Mouse (Mus musculus): ENCODE results near the gene Syt7.
A peak's percentile ranks its signal among the peaks of the same experiment; 100 is the strongest.

Gene Syt7

GRCm38 (mm10) chr19:10425484-10426270 is 36.8 kb downstream of the Syt7 start:
- DNase-seq, result peak; percentile 34 to 53

DNA sequence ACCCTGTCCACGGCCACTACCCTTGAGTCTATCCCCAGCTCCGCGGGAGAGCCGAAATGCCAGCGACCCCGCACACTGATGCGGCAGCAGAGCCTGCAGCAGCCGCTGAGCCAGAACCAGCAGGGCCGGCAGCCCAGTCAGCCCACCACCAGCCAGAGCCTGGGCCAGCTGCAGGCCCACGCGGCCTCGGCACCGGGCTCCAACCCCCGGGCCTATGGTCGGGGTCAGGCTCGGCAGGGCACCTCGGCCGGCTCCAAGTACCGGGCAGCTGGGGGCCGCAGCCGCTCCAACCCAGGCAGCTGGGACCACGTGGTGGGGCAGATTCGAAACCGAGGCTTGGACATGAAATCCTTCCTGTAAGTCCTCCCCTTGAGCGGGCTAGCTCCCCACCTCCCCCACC is 37.4 kb downstream of the Syt7 start:
- DNase-seq, result peak; percentile 31 to 37

DNA sequence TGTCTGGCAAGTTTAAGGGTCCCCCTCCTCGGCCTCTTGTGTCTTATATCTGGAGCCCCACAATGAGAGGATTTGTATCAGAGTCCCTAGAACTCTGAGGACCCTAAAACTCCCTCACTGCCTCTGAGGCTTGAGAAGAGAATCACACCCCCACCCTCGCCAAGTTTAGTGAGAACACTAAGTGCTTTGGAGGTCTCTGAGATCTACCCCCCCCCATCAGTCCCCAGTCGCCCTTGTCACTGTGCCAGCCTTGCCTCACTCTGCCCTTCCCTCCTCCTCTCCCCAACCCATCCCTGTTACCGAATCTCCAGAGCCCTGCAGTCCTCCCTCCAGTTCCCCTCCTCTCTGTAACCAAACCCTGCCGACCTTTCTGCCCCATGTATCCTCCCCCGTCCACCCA is 37.9 kb downstream of the Syt7 start:
- DNase-seq, result no peak

DNA sequence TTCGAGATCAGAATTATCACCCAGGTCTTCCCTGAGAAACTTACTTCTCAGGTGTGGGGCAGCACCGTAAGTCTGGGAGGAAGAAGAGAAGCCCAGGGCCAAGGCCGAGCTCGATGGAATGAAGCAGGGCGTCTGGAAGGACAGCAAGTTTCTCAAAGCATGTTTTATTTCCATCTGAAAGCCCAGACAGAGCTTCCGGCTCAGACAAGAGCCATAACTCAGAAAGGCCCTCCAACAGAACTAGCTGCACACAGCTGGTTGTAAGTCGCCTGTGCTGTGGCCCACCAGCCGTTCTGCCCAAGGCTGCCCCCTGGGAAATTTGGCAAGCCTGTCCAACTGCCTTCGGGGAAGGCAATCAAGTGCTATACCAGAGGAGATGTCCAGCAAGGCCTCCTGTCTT is 38.5 kb downstream of the Syt7 start:
- peak; percentile 45 to 49 for DNase-seq

DNA sequence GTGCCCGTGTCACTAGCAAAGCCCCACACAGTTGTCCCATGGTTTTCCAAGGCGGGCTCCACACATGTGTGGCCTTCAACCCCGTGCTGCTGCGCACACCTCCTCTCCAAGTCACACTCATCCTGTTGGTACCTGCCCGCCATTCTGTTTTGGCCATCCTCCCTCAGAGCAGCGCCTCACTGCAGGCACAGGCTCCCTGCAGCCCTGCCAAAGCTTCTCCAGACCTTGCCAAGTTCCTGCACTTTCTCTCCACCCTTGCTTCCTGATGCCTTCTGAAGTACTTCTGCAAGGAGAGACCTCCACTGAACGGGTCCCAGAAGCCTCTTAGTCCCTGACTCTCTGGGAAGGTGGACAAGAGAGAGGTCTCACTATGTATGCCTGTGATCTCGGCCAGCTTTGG is 40.5 kb downstream of the Syt7 start:
- DNase-seq, result no peak

GRCm38 (mm10) chr19:10431410-10431809 is 42.5 kb downstream of the Syt7 start:
- DNase-seq, result no peak

- no peak for DNase-seq
Measured at GRCm38 (mm10) chr19:10431841-10432240, 43.0 kb downstream of the Syt7 start.

DNA sequence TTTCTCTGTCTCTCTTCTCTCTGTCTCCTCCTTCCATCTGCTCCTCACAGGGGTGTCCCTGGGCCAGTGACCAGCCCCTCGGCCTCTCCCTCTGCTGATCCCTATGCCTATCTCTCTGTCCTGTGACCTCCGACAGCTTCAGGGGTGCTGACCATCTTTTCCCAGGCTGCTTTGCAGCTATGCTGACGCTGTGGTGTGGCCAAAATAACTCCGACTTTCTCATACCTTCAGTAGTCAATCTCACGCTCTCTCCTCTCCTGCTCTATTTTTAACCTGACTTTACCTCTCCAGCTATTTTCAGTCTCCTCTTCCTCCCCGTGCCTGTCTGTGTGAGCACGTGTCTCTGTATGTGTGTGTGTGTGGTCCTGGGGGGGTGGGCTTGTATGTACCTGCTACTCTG is 44.3 kb downstream of the Syt7 start:
- no peak for DNase-seq

GRCm38 (mm10) chr19:10433879-10434540 is 45.1 kb downstream of the Syt7 start:
- DNase-seq, result no peak

GRCm38 (mm10) chr19:10434927-10435326 is 46.0 kb downstream of the Syt7 start:
- no peak for DNase-seq

GRCm38 (mm10) chr19:10435908-10436307 is 47.0 kb downstream of the Syt7 start:
- peak; percentile 76 to 84 for DNase-seq

- no peak for DNase-seq
Measured at GRCm38 (mm10) chr19:10436726-10437125, 47.8 kb downstream of the Syt7 start.

- DNase-seq, result no peak
Measured at GRCm38 (mm10) chr19:10437521-10437920, 48.6 kb downstream of the Syt7 start.

DNA sequence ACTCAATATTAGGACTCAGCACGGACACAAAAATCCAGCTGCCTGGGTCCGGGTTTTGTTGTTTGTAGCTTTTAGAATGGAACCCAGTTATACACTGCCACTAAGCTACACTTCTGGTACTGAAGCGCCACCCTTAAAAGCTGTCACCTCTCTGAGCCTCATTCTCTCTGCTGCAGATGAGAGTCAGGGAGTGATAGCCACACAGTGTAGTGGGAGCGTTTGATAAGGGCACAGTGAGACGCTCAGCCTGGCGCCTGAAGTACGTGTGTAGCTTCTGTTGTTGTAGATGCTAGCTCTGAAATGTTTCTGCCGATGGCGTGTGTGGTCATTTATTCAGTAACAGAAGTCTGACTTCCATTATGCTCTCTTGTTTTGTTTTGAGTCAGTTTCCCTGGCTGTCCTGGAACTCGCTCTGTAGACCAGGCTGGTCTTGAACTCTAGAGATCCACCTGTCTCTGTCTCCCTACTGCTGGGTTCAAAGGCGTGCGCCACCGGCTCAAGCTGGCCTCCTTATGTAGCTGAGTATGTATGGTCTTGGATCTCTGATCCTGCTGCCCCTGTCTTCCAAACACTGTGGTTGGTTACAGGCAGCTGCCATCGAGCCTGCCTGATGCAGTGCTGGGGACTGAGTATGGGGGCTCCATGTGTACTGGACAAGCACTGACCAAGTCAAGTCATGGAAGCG is 55.9 kb downstream of the Syt7 start:
- DNase-seq, result no peak

- no peak for DNase-seq
Measured at GRCm38 (mm10) chr19:10448275-10448674, 59.4 kb downstream of the Syt7 start.

DNA sequence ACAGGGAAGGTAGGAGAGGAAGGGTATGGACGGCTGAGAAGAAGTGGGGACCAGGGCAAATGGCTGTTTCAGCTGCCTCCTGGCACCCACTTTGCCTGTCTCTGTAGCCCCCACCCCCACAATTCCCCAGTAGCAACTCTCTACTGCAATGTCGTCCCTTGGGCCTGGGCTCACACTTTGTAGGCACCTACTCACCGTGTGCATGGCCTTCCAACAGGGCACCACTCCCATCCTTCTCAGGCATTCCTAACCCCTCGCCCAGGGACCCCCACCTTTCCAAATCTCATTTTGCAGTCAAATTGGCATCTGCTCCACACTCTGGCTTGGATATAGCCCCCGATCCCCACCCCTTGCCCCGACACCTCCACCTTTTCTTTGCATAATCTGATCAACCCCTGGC is 60.3 kb downstream of the Syt7 start:
- no peak for DNase-seq

GRCm38 (mm10) chr19:10449708-10450107 is 60.8 kb downstream of the Syt7 start:
- peak; percentile 82 to 86 for DNase-seq

GRCm38 (mm10) chr19:10454718-10455436 is 66.0 kb downstream of the Syt7 start:
- DNase-seq, result peak in 1 of 2 experiments; percentile 36

DNA sequence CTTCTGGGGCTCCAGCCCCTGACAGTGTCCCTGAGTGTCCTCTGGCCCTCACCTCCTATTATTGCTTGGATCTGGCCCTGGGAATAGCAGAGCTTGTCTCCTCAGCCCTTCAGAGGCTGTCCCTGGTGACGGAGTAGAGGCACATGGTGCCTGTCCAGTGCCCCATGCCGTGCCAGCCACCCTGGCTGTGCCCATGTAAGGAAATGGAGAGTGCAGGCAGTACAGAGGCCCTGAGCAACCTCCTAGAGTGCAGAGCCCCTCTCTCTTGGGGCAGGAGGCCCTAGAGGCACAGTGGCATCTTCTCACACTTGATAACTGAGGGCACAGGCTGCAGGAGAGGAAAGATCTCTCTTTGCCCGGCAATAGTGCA is 66.5 kb downstream of the Syt7 start:
- DNase-seq, result no peak

GRCm38 (mm10) chr19:10456752-10457483 is 68.0 kb downstream of the Syt7 start, which contains the start of gene Lrrc10b:
Gene Lrrc10b, minus strand, starts transcription at chr19:10457473.
- DNase-seq, result peak; percentile 79 to 88

- DNase-seq, result peak; percentile 85 to 91
Measured at GRCm38 (mm10) chr19:10457484-10457800, 68.6 kb downstream of the Syt7 start.

DNA sequence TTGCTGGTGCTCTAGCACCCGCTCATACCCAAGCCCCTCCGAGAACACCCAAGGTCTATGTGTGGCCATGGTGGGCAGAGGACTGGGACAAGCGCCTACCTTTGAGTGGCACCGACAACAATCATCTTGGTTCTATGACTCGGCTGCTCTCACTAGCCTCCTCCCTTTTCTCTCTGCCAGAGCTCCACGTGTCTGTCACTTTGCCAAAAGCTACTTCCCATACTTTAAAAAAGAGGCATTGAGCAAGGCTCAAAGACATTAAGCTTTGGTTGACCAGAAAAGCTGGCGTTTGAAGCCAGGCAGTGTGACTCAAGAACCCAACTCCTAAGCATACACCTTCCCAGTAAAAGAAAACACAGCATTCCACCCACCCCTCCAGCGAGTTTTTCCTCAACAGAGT is 69.2 kb downstream of the Syt7 start:
- DNase-seq, result peak; percentile 42 to 57

- no peak for DNase-seq
Measured at GRCm38 (mm10) chr19:10459907-10460306, 71.0 kb downstream of the Syt7 start.

All from kidney, postnatal 4 days (tissue).